Mouse (Mus musculus) hindbrain, embryonic 14.5 days (tissue): ENCODE measurements around the gene Rps3. TPM values are rescaled to one million over a fixed set of nuclear protein-coding genes. Genes with fewer than 3 reads are reported as not detected.

Experiments used
- ATAC-seq: fragments of 200-750 bp; cut with Nextera tagmentation; 2 replicates; pipeline ENCODE4 v1.8.0; 2017; ENCODE audit warnings: moderate number of reproducible peaks, mild to moderate bottlenecking, moderate TSS enrichment, moderate library complexity; ENCODE audit not compliant: low FRiP score
- DNase-seq: peaks from one replicate; pipeline ENCODE4 v3.0.0-alpha.2; 2015; ENCODE audit warnings: low spot score
- H3K27ac ChIP-seq: fragments of 300-500 bp; sonication (generic); 2 replicates; pipeline ENCODE4 v1.5.1; 2014; ENCODE audit warnings: mild to moderate bottlenecking, moderate library complexity
- H3K27me3 ChIP-seq: fragments of 300-500 bp; sonication (generic); 2 replicates; pipeline ENCODE4 v1.6.1; 2014; ENCODE audit warnings: mild to moderate bottlenecking, low read length, mixed read lengths; ENCODE audit not compliant: control insufficient read depth, insufficient read depth
- H3K36me3 ChIP-seq: fragments of 300-500 bp; sonication (generic); replicated peaks from 2 replicates; pipeline ENCODE4 v1.6.1; 2014; ENCODE audit not compliant: control insufficient read depth, insufficient read depth
- H3K4me1 ChIP-seq: fragments of 300-500 bp; sonication (generic); replicated peaks from 2 replicates; pipeline ENCODE4 v1.6.1; 2014; ENCODE audit warnings: antibody characterized with exemption, low read length, mixed read lengths; ENCODE audit not compliant: control insufficient read depth, insufficient read depth
- H3K4me2 ChIP-seq: fragments of 300-500 bp; sonication (generic); replicated peaks from 2 replicates; pipeline ENCODE4 v1.6.1; 2014; ENCODE audit warnings: mild to moderate bottlenecking, moderate library complexity
- H3K4me3 ChIP-seq: fragments of 300-500 bp; sonication (generic); replicated peaks from 2 replicates; pipeline ENCODE4 v1.5.1; 2014; ENCODE audit warnings: mild to moderate bottlenecking, low read length
- H3K9ac ChIP-seq: fragments of 300-500 bp; sonication (generic); 2 replicates; pipeline ENCODE4 v1.6.1; 2014
- H3K9me3 ChIP-seq: fragments of 300-500 bp; sonication (generic); 2 replicates; pipeline ENCODE4 v1.6.1; 2016; ENCODE audit warnings: low read length; ENCODE audit not compliant: control insufficient read depth
- WGBS: fragments of 180-500 bp; shearing (Covaris S2); extraction: QIAGEN DNeasy Blood & Tissue Kit; methylation state at CpG from one replicate; pipeline ENCODE4 v1.1.7; 2014; 5-methylcytosine and 5-hydroxymethylcytosine counted together
- polyA plus RNA-seq: library from polyadenylated mRNA; unstranded; fragments of >200 nt; fragmentation: Nextera tagmentation; extraction: Ambion mirVana; gene quantifications from 2 replicates; pipeline ENCODE4 v1.2.1, GENCODE M21; 2014

The Rps3 gene
- polyA plus RNA-seq = 445 and 515 TPM in 2 replicates

DNA sequence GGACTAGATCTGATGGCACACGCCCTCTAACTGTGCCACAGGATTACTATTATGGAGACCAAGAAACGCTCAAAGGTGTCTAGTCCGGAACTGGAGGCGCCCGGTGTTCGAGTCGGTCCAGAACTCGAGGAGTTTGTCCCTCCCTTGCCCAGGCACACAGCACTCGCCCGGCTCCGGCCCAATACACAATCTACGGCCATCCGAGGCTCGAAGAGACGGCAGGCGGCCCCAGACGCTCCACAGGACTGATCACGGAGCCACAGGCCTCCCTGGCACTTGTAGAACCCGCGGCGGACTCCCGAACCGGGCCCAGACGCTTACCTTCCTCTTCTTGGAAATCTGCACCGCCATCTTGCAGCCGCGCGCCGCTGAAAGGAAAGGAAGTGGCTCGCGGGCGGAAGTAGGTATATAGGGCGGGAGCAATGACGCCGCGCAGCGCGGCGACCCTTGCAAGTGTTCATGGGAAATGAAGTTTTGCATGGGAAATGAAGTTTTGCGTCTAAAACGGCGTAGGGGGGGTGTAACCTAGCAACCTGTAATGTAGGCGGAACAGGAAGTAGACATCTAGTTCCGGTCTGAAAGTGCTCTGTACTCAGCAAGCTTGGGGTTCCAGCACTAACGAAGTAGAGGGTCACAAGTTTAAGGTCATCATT, at the start of gene Rps3:
Gene Rps3, minus strand, starts transcription at position 468 of the 653 bp plus-strand sequence.
- Histone ChIP-seq H3K27ac (peak within 1 kb of the TSS; percentile 74), H3K27me3 (no peaks in the 10 kb centered on the region), H3K9ac (peak within 1 kb of the TSS; percentile 89), H3K4me3 (peak within 1 kb of the TSS; percentile 76), H3K9me3 (no peaks in the 10 kb centered on the region), H3K4me2 (peak within 1 kb of the TSS; percentile 96), H3K4me1 (peaks cover 26% of the 10 kb centered on the region), H3K36me3 (peaks cover 42% of the 10 kb centered on the region)
- ATAC-seq = peak; percentile 95
- under 1% methylated on average over 45 of the region's 45 CpGs for WGBS
- peak; percentile 98 for DNase-seq

DNA sequence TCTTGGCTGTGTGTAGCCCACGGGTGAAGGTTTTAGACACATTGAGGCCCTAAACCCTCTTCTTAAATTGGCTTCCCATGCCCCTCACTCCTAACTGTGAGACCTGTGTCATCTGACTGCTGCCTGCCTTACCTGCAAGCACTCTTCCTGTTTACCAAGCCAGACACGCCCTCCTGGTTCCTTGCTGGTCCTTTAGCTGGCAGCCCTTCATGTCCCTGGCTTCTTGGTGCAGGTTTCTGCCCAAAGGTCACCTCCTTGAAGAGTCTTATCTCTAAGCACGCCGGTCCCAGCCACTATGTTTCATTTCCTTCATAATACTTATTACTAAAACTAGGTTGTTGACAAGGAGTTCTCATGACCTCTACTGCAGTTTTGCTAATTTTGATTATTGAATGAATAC, 49.0 kb upstream of the Rps3 start:
- 89% methylated on average over 4 of the region's 4 CpGs for WGBS
- no peak overlapping the region for H3K4me2 ChIP-seq
- no peaks in the 10 kb centered on the region for H3K9me3 ChIP-seq
- H3K4me1 ChIP-seq = peaks cover 26% of the 10 kb centered on the region
- H3K4me3 ChIP-seq = no peak overlapping the region
- H3K27ac ChIP-seq = no peak overlapping the region
- no peaks in the 10 kb centered on the region for H3K27me3 ChIP-seq
- no peak overlapping the region for H3K9ac ChIP-seq
- DNase-seq (no peak), ATAC-seq (no peak)
- H3K36me3 ChIP-seq = no peaks in the 10 kb centered on the region

DNA sequence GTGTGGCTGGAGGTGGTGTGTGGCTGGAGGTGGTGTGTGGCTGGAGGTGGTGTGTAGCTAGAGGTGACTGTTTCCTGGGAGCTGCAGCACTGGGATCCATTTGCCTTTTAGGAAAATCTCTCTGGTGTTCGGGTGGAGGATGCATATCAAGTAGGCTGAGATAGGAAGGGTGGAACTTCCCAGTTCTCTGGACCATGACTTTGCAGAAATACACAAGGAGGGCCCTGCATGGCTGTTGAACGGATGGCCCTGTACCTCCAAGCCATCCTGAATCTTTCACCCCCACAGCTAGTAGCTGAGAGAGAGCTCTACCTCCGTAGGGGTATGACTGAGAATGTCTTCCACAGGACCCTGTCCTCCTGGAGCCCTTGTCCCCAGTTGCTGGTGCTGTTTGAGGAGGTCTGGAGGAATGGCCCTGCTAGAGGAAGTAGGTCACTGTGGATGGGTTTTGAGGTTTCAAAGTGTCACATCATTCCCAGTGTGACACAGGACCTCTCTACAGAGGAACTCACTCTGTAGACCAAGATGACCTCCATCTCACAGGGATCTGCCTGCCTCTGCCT, 48.0 kb upstream of the Rps3 start:
- DNase-seq (no peak), ATAC-seq (no peak)
- no peak overlapping the region for H3K4me2 ChIP-seq
- no peaks in the 10 kb centered on the region for H3K9me3 ChIP-seq
- H3K4me3 ChIP-seq = no peak overlapping the region
- peaks cover 15% of the 10 kb centered on the region for H3K4me1 ChIP-seq
- no peaks in the 10 kb centered on the region for H3K36me3 ChIP-seq
- no peak overlapping the region for H3K9ac ChIP-seq
- no peaks in the 10 kb centered on the region for H3K27me3 ChIP-seq
- no peak overlapping the region for H3K27ac ChIP-seq
- 93% methylated on average over 3 of the region's 3 CpGs for WGBS

GRCm38 (mm10) chr7:99529410-99529809, 45.9 kb upstream of the Rps3 start:
- ATAC-seq = no peak
- Histone ChIP-seq H3K4me3 (no peak overlapping the region), H3K4me1 (peaks cover 6% of the 10 kb centered on the region; the same call in 1 of the 2 replicates), H3K27me3 (no peaks in the 10 kb centered on the region), H3K27ac (no peak overlapping the region), H3K36me3 (no peaks in the 10 kb centered on the region), H3K9me3 (no peaks in the 10 kb centered on the region), H3K9ac (no peak overlapping the region), H3K4me2 (no peak overlapping the region)
- 63% methylated on average over 5 of the region's 5 CpGs for WGBS
- no peak for DNase-seq

- no peak for DNase-seq
- no peaks in the 10 kb centered on the region for H3K36me3 ChIP-seq
- H3K4me3 ChIP-seq = no peak overlapping the region
- no peaks in the 10 kb centered on the region for H3K9me3 ChIP-seq
- no peak for ATAC-seq
- H3K4me2 ChIP-seq = no peak overlapping the region
- H3K9ac ChIP-seq = no peak overlapping the region
- H3K27ac ChIP-seq = no peak overlapping the region
- H3K27me3 ChIP-seq = no peaks in the 10 kb centered on the region
- no peaks in the 10 kb centered on the region for H3K4me1 ChIP-seq
- 71% methylated on average over 2 of the region's 2 CpGs for WGBS
Measured at GRCm38 (mm10) chr7:99528547-99528946, 45.0 kb upstream of the Rps3 start.

- H3K27me3 ChIP-seq = no peaks in the 10 kb centered on the region
- DNase-seq = no peak
- no peak overlapping the region for H3K27ac ChIP-seq
- no peak overlapping the region for H3K4me2 ChIP-seq
- no peak overlapping the region for H3K9ac ChIP-seq
- WGBS = 94% methylated on average over 1 of the region's 1 CpGs
- no peaks in the 10 kb centered on the region for H3K4me1 ChIP-seq
- H3K9me3 ChIP-seq = no peaks in the 10 kb centered on the region
- H3K36me3 ChIP-seq = no peaks in the 10 kb centered on the region
- H3K4me3 ChIP-seq = no peak overlapping the region
- no peak for ATAC-seq
Measured at GRCm38 (mm10) chr7:99523837-99524236, 40.3 kb upstream of the Rps3 start.

- 77% methylated on average over 8 of the region's 8 CpGs for WGBS
- DNase-seq (no peak), ATAC-seq (no peak)
- Histone ChIP-seq H3K4me2 (no peak overlapping the region), H3K9ac (no peak overlapping the region), H3K27ac (no peak overlapping the region), H3K9me3 (no peaks in the 10 kb centered on the region), H3K36me3 (no peaks in the 10 kb centered on the region), H3K4me3 (no peak overlapping the region), H3K4me1 (no peaks in the 10 kb centered on the region), H3K27me3 (no peaks in the 10 kb centered on the region)
Measured at GRCm38 (mm10) chr7:99523121-99523520, 39.6 kb upstream of the Rps3 start.

DNA sequence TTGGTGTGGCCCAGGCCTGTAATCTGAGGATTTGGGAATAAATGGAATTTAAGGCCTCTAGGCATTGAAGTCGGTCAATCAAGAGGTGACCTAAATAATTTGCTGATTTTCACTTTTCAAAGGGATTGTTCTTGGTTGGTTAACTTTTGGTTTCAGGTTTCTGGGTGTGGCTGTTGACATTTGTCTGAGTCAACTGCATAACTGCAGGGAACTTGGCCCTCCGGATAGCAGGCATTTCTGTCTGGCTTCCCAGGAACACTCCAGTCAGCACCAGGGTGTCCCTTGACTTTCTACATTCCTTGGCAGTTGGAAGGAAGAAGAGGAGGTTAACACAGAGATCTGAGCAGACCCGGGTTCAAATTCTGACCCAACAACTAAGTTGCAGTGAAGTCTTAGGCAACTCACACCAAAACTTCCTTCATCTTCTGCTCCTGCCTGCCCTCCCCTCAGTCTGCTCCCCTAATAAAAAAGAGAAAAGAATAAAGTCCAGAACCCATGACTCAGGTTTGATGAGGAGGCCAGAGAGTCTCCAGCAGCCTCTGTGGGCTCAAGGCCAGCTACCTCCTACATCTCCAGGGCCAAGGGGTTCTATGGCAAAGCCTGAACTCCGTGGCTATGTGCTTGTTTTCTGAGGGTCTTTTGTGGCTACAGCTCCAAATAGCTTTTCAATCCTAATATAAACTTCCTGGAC, 35.6 kb upstream of the Rps3 start:
- DNase-seq (no peak), ATAC-seq (no peak)
- no peak overlapping the region for H3K9ac ChIP-seq
- no peak overlapping the region for H3K4me3 ChIP-seq
- 67% methylated on average over 4 of the region's 4 CpGs for WGBS
- H3K27me3 ChIP-seq = no peaks in the 10 kb centered on the region
- H3K9me3 ChIP-seq = no peaks in the 10 kb centered on the region
- no peaks in the 10 kb centered on the region for H3K36me3 ChIP-seq
- H3K27ac ChIP-seq = no peak overlapping the region
- no peaks in the 10 kb centered on the region for H3K4me1 ChIP-seq
- no peak overlapping the region for H3K4me2 ChIP-seq

DNA sequence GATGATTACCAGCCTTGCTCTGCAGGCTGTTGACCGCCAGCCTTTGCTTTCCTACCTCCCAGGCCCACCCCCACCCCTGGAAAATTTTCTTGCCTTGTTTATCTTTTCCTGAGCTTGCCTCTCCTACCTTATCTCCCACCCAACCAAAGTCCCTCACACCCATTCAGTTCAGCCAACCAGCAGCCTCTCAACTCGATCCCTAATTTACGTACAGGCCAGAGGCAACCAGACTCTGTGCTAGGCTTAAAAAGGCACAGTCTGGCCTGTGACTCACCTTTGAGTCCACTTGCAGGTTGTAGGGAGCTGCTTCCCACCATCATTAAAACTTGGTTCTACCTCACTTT, 33.2 kb upstream of the Rps3 start:
- H3K27ac ChIP-seq = no peak overlapping the region
- H3K4me1 ChIP-seq = no peaks in the 10 kb centered on the region
- no peak overlapping the region for H3K9ac ChIP-seq
- no peak overlapping the region for H3K4me3 ChIP-seq
- ATAC-seq = no peak
- no peaks in the 10 kb centered on the region for H3K36me3 ChIP-seq
- 84% methylated on average over 3 of the region's 3 CpGs for WGBS
- no peaks in the 10 kb centered on the region for H3K9me3 ChIP-seq
- no peaks in the 10 kb centered on the region for H3K27me3 ChIP-seq
- DNase-seq = no peak
- no peak overlapping the region for H3K4me2 ChIP-seq
